Mouse (Mus musculus): ENCODE results near the gene Arhgap31.

- no peak for TF ChIP-seq CTCF (IDR thresholded peaks at IDR 0.05; ENCODE audit: low read depth)
- TF ChIP-seq EP300 (IDR thresholded peaks at IDR 0.05; ENCODE audit: low read depth), result no peak
Observed at GRCm38 (mm10) chr16:38681313-38681712, 31.8 kb downstream of the Arhgap31 start.

All from liver, postnatal 0 days (tissue).